Mouse (Mus musculus): Measurements from ENCODE around the gene Olfr938. TPM values are rescaled to one million over a fixed set of nuclear protein-coding genes. Genes with fewer than 3 reads are reported as not detected.

Gene Olfr938
- total RNA-seq (2021), result not detected
- long read RNA-seq, experiment 1, result 0 reads
- long read RNA-seq, experiment 2, result 0 reads

GRCm38 (mm10) chr9:39078787-39079186 is at the start of gene Olfr938:
Gene Olfr938 (minus strand): TSS chr9:39078887.
- no peak for DNase-seq (ENCODE audit: low spot score in 2 of 2)

GRCm38 (mm10) chr9:39127831-39128230 is 49.1 kb upstream of the Olfr938 start, which contains the start of gene Olfr27:
Gene Olfr27 (plus strand): TSS chr9:39128131.
- no peak for DNase-seq (ENCODE audit: low spot score in 2 of 2)

- DNase-seq (ENCODE audit: low spot score in 2 of 2), result no peak
Measured at GRCm38 (mm10) chr9:39127326-39127725, 48.6 kb upstream of the Olfr938 start.

DNA sequence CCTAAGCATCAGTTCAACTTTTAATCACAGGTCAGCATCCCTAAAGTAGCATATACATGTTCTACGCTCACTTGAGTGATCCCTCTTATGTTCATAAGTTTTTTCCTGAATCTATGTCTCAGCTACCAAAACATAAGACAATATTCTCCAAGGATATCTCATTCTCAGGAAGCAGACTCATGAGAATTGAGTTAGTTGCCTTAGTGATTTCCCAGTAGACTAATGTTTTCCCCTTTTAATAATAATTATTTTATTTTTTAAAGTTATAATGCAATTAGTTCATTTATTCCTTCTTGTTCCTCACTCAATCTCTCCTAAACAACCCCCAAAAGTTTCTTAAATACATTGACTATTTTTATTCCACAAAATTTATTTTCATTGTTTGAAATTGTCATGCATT is 13.8 kb downstream of the Olfr938 start, which contains the start of gene Olfr937:
Gene Olfr937, minus strand, starts transcription at position 101 of the 400 bp plus-strand sequence.
- DNase-seq (ENCODE audit: low spot score in 2 of 2), result no peak

Small RNAs within 50 kb of the gene (microRNA-seq; reads per million reads assigned to microRNA genes)
- gene Gm25032 (not detected), gene Gm25529 (not detected)

Other genes with a start within 250 kb of the Olfr938 start
- not detected for gene Olfr924, start 234.4 kb downstream of the Olfr938 start, total RNA-seq (2021)
- not detected for gene Olfr26, start 223.8 kb downstream of the Olfr938 start, total RNA-seq (2021)
- gene Olfr926, start 201.8 kb downstream of the Olfr938 start, total RNA-seq (2021), result not detected
- not detected for gene Olfr930, start 149.1 kb downstream of the Olfr938 start, total RNA-seq (2021)
- under 1 TPM in 1 of 2 experiments, not detected in 1; 0.11 TPM for gene Olfr933, start 106.6 kb downstream of the Olfr938 start, total RNA-seq (2021)
- gene Olfr934, start 90.6 kb downstream of the Olfr938 start, total RNA-seq (2021), result not detected
- gene Olfr935, start 79.2 kb downstream of the Olfr938 start, total RNA-seq (2021), result not detected
- gene Olfr146, start 55.5 kb downstream of the Olfr938 start, total RNA-seq (2021), result not detected
- gene Olfr937, start 13.9 kb downstream of the Olfr938 start, total RNA-seq (2021), result not detected
- gene Olfr27, start 49.2 kb upstream of the Olfr938 start, total RNA-seq (2021), result not detected
- not detected for gene Olfr943, start 87.4 kb upstream of the Olfr938 start, total RNA-seq (2021)
- not detected for gene Olfr944, start 123.0 kb upstream of the Olfr938 start, total RNA-seq (2021)
- not detected for gene Olfr1537, start 171.1 kb upstream of the Olfr938 start, total RNA-seq (2021)
- gene Olfr945, start 197.9 kb upstream of the Olfr938 start, total RNA-seq (2021), result not detected
- not detected for gene Olfr948, start 247.2 kb upstream of the Olfr938 start, total RNA-seq (2021)